Mouse (Mus musculus) layer of hippocampus, adult 18-20 months (tissue): ENCODE measurements around the gene Zfp944. TPM values are rescaled to one million over a fixed set of nuclear protein-coding genes. Genes with fewer than 3 reads are reported as not detected.
"Not testable (repeated sequence)": the region's sequence is repeated elsewhere in the genome, so short reads cannot be mapped to it uniquely, and the experiment has no call there.

Source experiments
- DNase-seq, 2 experiments: peaks; one replicate each; pipeline ENCODE4 v3.0.0; 2022; ENCODE audit warnings: low spot score in 2 of 2
- long read RNA-seq: library from polyadenylated mRNA; stranded (forward); transcript quantifications from one replicate; pipeline ENCODE4 v2.0.0, GENCODE M21; 2021
- total RNA-seq, 2 experiments: library from RNA; stranded (reverse); gene quantifications; 2 replicates each; pipeline ENCODE4 v1.2.3; 2021

Gene Zfp944
- 10 to 100 TPM in 1 of 2 experiments, 1 to 10 TPM in 1; 8.6 to 10.2 TPM for total RNA-seq
- long read RNA-seq, transcript Zfp944-201 (6 exons, 2,784 nt), result major isoform, 8 of 21 reads
- long read RNA-seq, partial matches to known transcripts, result 5 of 21 reads
- long read RNA-seq, other reads (novel, unspliced or antisense), result 8 of 21 reads

- DNase-seq, result peak; percentile 11 to 47
Measured at GRCm38 (mm10) chr17:22361101-22361781, at the start of gene Zfp944, which contains the start of gene Zfp758. Gene Zfp944 (minus strand): TSS chr17:22361400. Gene Zfp758 (plus strand): TSS chr17:22361453.

GRCm38 (mm10) chr17:22410756-22411155 is 49.6 kb upstream of the Zfp944 start:
- peak in 1 of 2 experiments; percentile 22 for DNase-seq

GRCm38 (mm10) chr17:22363895-22364294 is 2.7 kb upstream of the Zfp944 start:
- DNase-seq, result no peak

- peak in 1 of 2 experiments; percentile 5 for DNase-seq
Measured at GRCm38 (mm10) chr17:22360572-22360971, 628 bp downstream of the Zfp944 start.

- peak; percentile 9 to 55 for DNase-seq
Measured at GRCm38 (mm10) chr17:22352794-22353193, 8.4 kb downstream of the Zfp944 start.

GRCm38 (mm10) chr17:22315247-22315646 is 46.0 kb downstream of the Zfp944 start:
- not testable (repeated sequence) for DNase-seq

GRCm38 (mm10) chr17:22314730-22315226 is 46.4 kb downstream of the Zfp944 start, which contains the start of gene CT030661.1:
Gene CT030661.1 (minus strand): TSS chr17:22314837.
- peak; percentile 90 to 99 for DNase-seq

- DNase-seq, result peak in 1 of 2 experiments; percentile 1
Measured at GRCm38 (mm10) chr17:22314219-22314618, 47.0 kb downstream of the Zfp944 start.

Other genes starting within 250 kb of the Zfp944 start
- 1 to 10 TPM in 1 of 2 experiments, under 1 TPM in 1; 0.58 to 1.0 TPM for gene Zfp947, start 195.2 kb downstream of the Zfp944 start, total RNA-seq
- 1 to 10 TPM; 5.0 to 5.4 TPM for gene Zfp994, start 135.8 kb downstream of the Zfp944 start, total RNA-seq
- 10 to 100 TPM; 10.3 to 11.2 TPM for gene CT030661.1, start 46.6 kb downstream of the Zfp944 start, total RNA-seq
- 10 to 100 TPM; 12.2 to 12.6 TPM for gene Zfp758, start 53 bp upstream of the Zfp944 start, total RNA-seq
- 10 to 100 TPM; 10.7 to 11.2 TPM for gene Zfp946, start 62.8 kb upstream of the Zfp944 start, total RNA-seq
- gene Vmn2r111, start 212.1 kb upstream of the Zfp944 start, total RNA-seq, result not detected
- not detected for gene Vmn2r112, start 239.6 kb upstream of the Zfp944 start, total RNA-seq